Mouse (Mus musculus): Measurements from ENCODE around the gene Edar. TPM values are rescaled to one million over a fixed set of nuclear protein-coding genes. Genes with fewer than 3 reads are reported as not detected.

Edar gene
- polyA plus RNA-seq, 1 experiment from 2014 or later, result 0.89 TPM

DNA sequence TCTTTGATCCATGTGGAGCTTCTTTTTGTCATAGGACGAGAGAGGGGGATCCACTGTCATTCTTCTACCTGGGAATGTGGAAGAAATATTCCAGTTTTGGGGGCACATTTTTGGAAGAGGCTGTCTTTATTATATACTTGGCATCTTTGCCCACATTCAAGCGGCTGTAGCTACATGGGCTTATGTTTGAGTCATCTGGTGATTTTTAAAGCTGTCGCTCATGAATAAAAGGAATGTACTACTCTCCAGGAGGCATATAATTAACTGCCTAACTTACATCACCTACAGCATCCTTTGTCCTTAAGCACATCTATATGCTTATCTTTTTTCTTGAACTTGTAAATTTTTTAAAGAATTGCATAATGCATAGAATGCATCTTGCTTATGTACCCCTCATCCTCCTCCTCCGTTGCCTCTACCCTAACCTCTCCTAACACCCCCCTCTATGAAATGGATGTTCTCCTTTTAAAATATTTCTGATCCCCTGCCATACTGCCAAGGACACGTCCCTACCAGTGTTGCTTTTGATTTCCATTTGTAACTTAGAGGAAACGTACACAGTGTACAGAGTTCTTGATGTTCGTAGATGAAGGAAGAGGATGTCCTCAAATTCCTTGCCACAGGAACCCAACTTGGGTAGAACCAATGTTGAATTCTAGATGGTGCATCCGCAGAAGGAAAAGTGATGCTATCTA, 120.6 kb downstream of the Edar start:
- H3K9me3 ChIP-seq (replicated peaks; ENCODE audit: control insufficient read depth, low read length), result no peaks in the 10 kb centered on the region
- H3K9ac ChIP-seq (ENCODE audit: low read length), result no peak overlapping the region
- no peak overlapping the region for H3K4me2 ChIP-seq (ENCODE audit: low read length)
- no peak overlapping the region for H3K4me3 ChIP-seq (ENCODE audit: low read depth, low read length)
- H3K27me3 ChIP-seq (replicated peaks; ENCODE audit: control insufficient read depth, insufficient read depth, low read length), result no peaks in the 10 kb centered on the region
- no peak overlapping the region for H3K27ac ChIP-seq (ENCODE audit: low read depth, low read length)
- H3K4me1 ChIP-seq (ENCODE audit: control insufficient read depth, insufficient read depth, low read length), result no peaks in the 10 kb centered on the region
- WGBS, result 88% methylated on average over 8 of the region's 8 CpGs
- H3K36me3 ChIP-seq (ENCODE audit: control insufficient read depth, insufficient read depth, low read length), result no peaks in the 10 kb centered on the region
- ATAC-seq (no peak), DNase-seq (ENCODE audit: low spot score) (no peak)

Other genes with a start within 250 kb of the Edar start
- 24.2 and 33.4 TPM in 2 replicates for gene Ranbp2, start 228.7 kb downstream of the Edar start, polyA plus RNA-seq (2014; fragmentation: Nextera tagmentation; extraction: Ambion mirVana)
- gene Ccdc138, start 177.7 kb downstream of the Edar start, polyA plus RNA-seq (2014; fragmentation: Nextera tagmentation; extraction: Ambion mirVana), result 6.0 and 7.7 TPM in 2 replicates
- not detected in 2 replicates for gene Gm17542, start 42.6 kb upstream of the Edar start, polyA plus RNA-seq (2014; fragmentation: Nextera tagmentation; extraction: Ambion mirVana)
- 5.8 and 10.3 TPM in 2 replicates for gene Sh3rf3, start 137.7 kb upstream of the Edar start, polyA plus RNA-seq (2014; fragmentation: Nextera tagmentation; extraction: Ambion mirVana)

Data from forebrain, embryonic 14.5 days (tissue).